Mouse (Mus musculus) liver, postnatal 0 days (tissue): ENCODE measurements at regions not wholly inside any gene's neighbourhood (a gene's known extent, or its start where the extent isn't known, plus 50 kb on each side); places are given as distances from the start of the nearest gene placed in this dataset.

ENCODE experiments used
- ATAC-seq: fragments of 200-750 bp; cut with Nextera tagmentation; 2 replicates; pipeline ENCODE4 v1.8.0; 2017; ENCODE audit warnings: mild to moderate bottlenecking, moderate library complexity
- DNase-seq: peaks from one replicate; pipeline ENCODE4 v3.0.0-alpha.2; 2016
- H3K27ac ChIP-seq: fragments of 300-500 bp; sonication (generic); 2 replicates; pipeline ENCODE4 v1.5.1; 2014; ENCODE audit warnings: antibody characterized with exemption, moderate library complexity, mild to moderate bottlenecking, low read depth
- H3K27me3 ChIP-seq: fragments of 300-500 bp; sonication (generic); 2 replicates; pipeline ENCODE4 v1.6.1; 2014; ENCODE audit warnings: low read length, control low read depth, mixed read lengths; ENCODE audit not compliant: insufficient read depth
- H3K36me3 ChIP-seq: fragments of 300-500 bp; sonication (generic); replicated peaks from 2 replicates; pipeline ENCODE4 v1.6.1; 2014; ENCODE audit warnings: mild to moderate bottlenecking, control low read depth, low read length, moderate library complexity, mixed read lengths; ENCODE audit not compliant: insufficient read depth
- H3K4me1 ChIP-seq: fragments of 300-500 bp; sonication (generic); 2 replicates; pipeline ENCODE4 v1.6.1; 2014; ENCODE audit warnings: antibody characterized with exemption, mild to moderate bottlenecking, control low read depth; ENCODE audit not compliant: insufficient read depth
- H3K4me2 ChIP-seq: fragments of 300-500 bp; sonication (generic); 2 replicates; pipeline ENCODE4 v1.6.1; 2014; ENCODE audit warnings: low read depth, mild to moderate bottlenecking, low read length, moderate library complexity, mixed read lengths
- H3K4me3 ChIP-seq: fragments of 300-500 bp; sonication (generic); 2 replicates; pipeline ENCODE4 v1.5.1; 2014; ENCODE audit warnings: low read depth, low read length
- H3K9ac ChIP-seq: fragments of 300-500 bp; sonication (generic); replicated peaks from 2 replicates; pipeline ENCODE4 v1.6.1; 2014; ENCODE audit warnings: mild to moderate bottlenecking, moderate library complexity
- H3K9me3 ChIP-seq: fragments of 300-500 bp; sonication (generic); 2 replicates; pipeline ENCODE4 v1.6.1; 2016; ENCODE audit warnings: mild to moderate bottlenecking, control low read depth, low read length, mixed read lengths
- CTCF ChIP-seq: sonication (generic); IDR thresholded peaks from 2 replicates; pipeline ENCODE4 v1.5.1; 2016; ENCODE audit warnings: antibody characterized with exemption, low read depth
- EP300 ChIP-seq: IDR thresholded peaks from 2 replicates; pipeline ENCODE4 v1.6.1; 2016; ENCODE audit warnings: antibody characterized with exemption, low read depth, mild to moderate bottlenecking
- WGBS: fragments of 180-500 bp; shearing (Covaris S2); extraction: QIAGEN DNeasy Blood & Tissue Kit; methylation state at CpG from one replicate; pipeline ENCODE4 v1.1.7; 2014; ENCODE audit not compliant: insufficient replicate concordance; 5-methylcytosine and 5-hydroxymethylcytosine counted together

DNA sequence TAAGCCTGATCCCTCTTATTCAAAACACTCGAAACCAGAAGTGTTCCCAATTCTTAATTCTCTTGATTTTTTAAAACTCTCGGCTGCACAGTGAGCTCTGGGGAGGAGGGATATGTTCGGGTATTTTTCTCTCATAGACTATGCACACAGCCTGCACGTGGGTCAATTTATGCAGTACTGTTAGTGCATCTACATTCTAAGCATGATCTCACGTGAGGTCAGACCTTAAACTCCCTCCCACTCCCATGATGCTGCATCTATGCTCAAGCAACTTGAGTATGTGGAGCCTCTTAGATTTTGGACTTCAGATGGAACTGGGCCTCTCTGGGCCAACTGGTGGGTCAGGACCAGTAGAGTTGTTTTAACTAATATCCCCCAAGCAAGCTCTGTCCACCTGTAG is 328.5 kb downstream of the Nuak1 start:
- 70% methylated on average over 5 of the region's 5 CpGs for WGBS
- H3K9me3 ChIP-seq, result no peaks in the 10 kb centered on the region
- peak; percentile 55; the same call in 1 of the 2 replicates for ATAC-seq

GRCm38 (mm10) chr10:84119952-84120550 is 320.3 kb downstream of the Nuak1 start:
- H3K9me3 ChIP-seq, result no peaks in the 10 kb centered on the region

More for the DNA sequence above, 328.5 kb downstream of the Nuak1 start:
- H3K4me1 ChIP-seq, result peaks cover 5% of the 10 kb centered on the region; the same call in 1 of the 2 replicates
- no peak for DNase-seq
- TF ChIP-seq CTCF, result no peak
- TF ChIP-seq EP300, result no peak
- H3K27me3 ChIP-seq, result no peaks in the 10 kb centered on the region
- no peak overlapping the region for H3K9ac ChIP-seq
- no peak overlapping the region for H3K4me2 ChIP-seq
- H3K4me3 ChIP-seq, result no peak overlapping the region
- peak overlapping the region; percentile 57 for H3K27ac ChIP-seq
- no peaks in the 10 kb centered on the region for H3K36me3 ChIP-seq

GRCm38 (mm10) chr10:84137019-84137658 is 303.3 kb downstream of the Nuak1 start:
- H3K9ac ChIP-seq, result no peak overlapping the region
- DNase-seq (no peak), ATAC-seq (no peak)
- H3K27ac ChIP-seq, result no peak overlapping the region
- TF ChIP-seq EP300, result no peak
- TF ChIP-seq CTCF, result no peak
- H3K4me2 ChIP-seq, result no peak overlapping the region
- 0 out of 2 replicates have a peak, but pooled peaks cover 3% of the 10 kb centered on the region for H3K27me3 ChIP-seq
- WGBS, result 65% methylated on average over 4 of the region's 4 CpGs
- no peak overlapping the region for H3K4me3 ChIP-seq
- H3K4me1 ChIP-seq, result no peaks in the 10 kb centered on the region
- no peaks in the 10 kb centered on the region for H3K36me3 ChIP-seq
- H3K9me3 ChIP-seq, result no peaks in the 10 kb centered on the region

More at GRCm38 (mm10) chr10:84119952-84120550, 320.3 kb downstream of the Nuak1 start:
- 77% methylated on average over 8 of the region's 8 CpGs for WGBS
- H3K36me3 ChIP-seq, result no peaks in the 10 kb centered on the region
- H3K4me1 ChIP-seq, result no peaks in the 10 kb centered on the region
- DNase-seq (no peak), ATAC-seq (no peak)
- no peak overlapping the region for H3K4me3 ChIP-seq
- H3K27me3 ChIP-seq, result no peaks in the 10 kb centered on the region
- H3K9ac ChIP-seq, result no peak overlapping the region
- TF ChIP-seq EP300 (no peak), CTCF (no peak)
- H3K4me2 ChIP-seq, result no peak overlapping the region
- no peak overlapping the region for H3K27ac ChIP-seq

GRCm38 (mm10) chr10:84142741-84143454 is 297.5 kb downstream of the Nuak1 start:
- ATAC-seq, result no peak
- H3K9me3 ChIP-seq, result no peaks in the 10 kb centered on the region
- DNase-seq, result no peak
- H3K27me3 ChIP-seq, result 0 out of 2 replicates have a peak, but pooled peaks cover 3% of the 10 kb centered on the region
- H3K4me2 ChIP-seq, result no peak overlapping the region
- H3K27ac ChIP-seq, result no peak overlapping the region
- H3K36me3 ChIP-seq, result no peaks in the 10 kb centered on the region
- no peak overlapping the region for H3K4me3 ChIP-seq
- TF ChIP-seq EP300 (no peak), CTCF (no peak)
- no peak overlapping the region for H3K9ac ChIP-seq
- no peaks in the 10 kb centered on the region for H3K4me1 ChIP-seq
- 51% methylated on average over 8 of the region's 8 CpGs for WGBS

- WGBS, result 49% methylated on average over 5 of the region's 5 CpGs
- Histone ChIP-seq H3K27me3 (0 out of 2 replicates have a peak, but pooled peaks cover 3% of the 10 kb centered on the region), H3K4me2 (no peak overlapping the region), H3K9ac (no peak overlapping the region), H3K4me3 (no peak overlapping the region), H3K9me3 (no peaks in the 10 kb centered on the region), H3K4me1 (no peaks in the 10 kb centered on the region), H3K36me3 (no peaks in the 10 kb centered on the region), H3K27ac (no peak overlapping the region)
- no peak for ATAC-seq
- TF ChIP-seq EP300 (no peak), CTCF (no peak)
- no peak for DNase-seq
Measured at GRCm38 (mm10) chr10:84143674-84144343, 296.6 kb downstream of the Nuak1 start.

DNA sequence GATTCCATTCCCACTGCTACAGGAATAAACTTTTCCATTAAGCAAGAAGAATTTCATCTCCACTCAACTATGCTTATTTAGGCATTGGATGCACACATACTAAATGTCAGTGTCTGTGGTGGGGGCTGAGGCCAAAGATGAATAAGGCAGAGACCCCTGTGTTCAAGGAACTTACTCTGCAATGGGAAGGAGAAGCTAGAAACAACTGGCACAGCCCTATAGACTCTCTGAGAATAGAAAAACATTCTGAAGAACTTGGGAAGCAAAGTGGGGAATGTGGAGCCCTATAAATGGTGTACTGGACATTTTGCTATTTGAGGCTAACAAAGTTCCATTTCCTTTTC is 296.1 kb downstream of the Nuak1 start:
- 0 out of 2 replicates have a peak, but pooled peaks cover 3% of the 10 kb centered on the region for H3K27me3 ChIP-seq
- H3K4me1 ChIP-seq, result no peaks in the 10 kb centered on the region
- H3K36me3 ChIP-seq, result no peaks in the 10 kb centered on the region
- H3K4me2 ChIP-seq, result no peak overlapping the region
- H3K9ac ChIP-seq, result no peak overlapping the region
- H3K4me3 ChIP-seq, result no peak overlapping the region
- TF ChIP-seq CTCF (no peak), EP300 (no peak)
- no peak overlapping the region for H3K27ac ChIP-seq
- ATAC-seq, result no peak
- DNase-seq, result no peak
- H3K9me3 ChIP-seq, result no peaks in the 10 kb centered on the region
